Mouse (Mus musculus) cortical plate, adult 2 months (tissue): ENCODE data around the gene Med25. TPM values are rescaled to one million over a fixed set of nuclear protein-coding genes. Genes with fewer than 3 reads are reported as not detected.
A peak's percentile ranks its signal among the peaks of the same experiment; 100 is the strongest.

ENCODE experiments used
- H3K27ac ChIP-seq: fragments of 200-500 bp; 2 replicates; pipeline ENCODE4 v1.5.1; 2012; ENCODE audit warnings: low read length, control low read depth, inconsistent platforms; ENCODE audit not compliant: insufficient read depth
- H3K4me1 ChIP-seq: fragments of 200-500 bp; 2 replicates; pipeline ENCODE4 v1.6.1; 2011; ENCODE audit warnings: low read length; ENCODE audit not compliant: control insufficient read depth, insufficient read depth
- H3K4me3 ChIP-seq: fragments of 200-500 bp; 2 replicates; pipeline ENCODE4 v1.5.1; 2011; ENCODE audit warnings: mild to moderate bottlenecking, low read length, control low read depth; ENCODE audit not compliant: insufficient read depth
- CTCF ChIP-seq: fragments of 200-500 bp; IDR thresholded peaks from 2 replicates; pipeline ENCODE4 v1.5.1; 2011; ENCODE audit warnings: mild to moderate bottlenecking, control low read depth, low read length; ENCODE audit not compliant: insufficient read depth; ENCODE audit errors: extremely low read depth
- POLR2A ChIP-seq: fragments of 200-500 bp; IDR thresholded peaks from 2 replicates; pipeline ENCODE4 v1.6.1; 2011; ENCODE audit warnings: mild to moderate bottlenecking, low read length, control low read depth; ENCODE audit not compliant: insufficient read depth; ENCODE audit errors: extremely low read depth
- polyA plus RNA-seq: library from polyadenylated mRNA; depleted of rRNA; stranded (reverse); fragments of >200 nt; gene quantifications from 2 replicates; pipeline ENCODE4 v1.2.3, GENCODE M21; 2012

The Med25 gene
- polyA plus RNA-seq, 1 experiment = 121 TPM

DNA sequence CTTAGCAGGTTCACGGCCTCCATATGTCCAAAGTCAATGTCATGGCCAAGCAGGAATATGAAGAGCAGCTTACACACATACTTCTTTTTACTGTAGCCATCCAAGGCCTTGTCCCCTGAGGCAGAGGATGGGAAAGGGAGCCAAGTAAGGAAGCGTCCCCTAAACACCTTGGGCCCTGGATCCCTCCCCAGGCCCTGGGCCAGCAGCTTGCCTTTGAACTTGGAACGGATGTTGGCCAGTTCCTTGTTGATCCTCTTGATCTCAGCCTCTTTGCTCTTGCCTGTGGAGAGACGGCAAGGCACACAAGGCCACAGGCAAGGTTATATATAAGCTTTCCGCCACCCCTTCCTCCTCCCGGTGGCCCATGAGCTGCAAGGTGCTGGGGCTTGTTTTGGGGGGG is 23.7 kb upstream of the Med25 start:
- Histone ChIP-seq H3K4me3 (no peak overlapping the region), H3K27ac (no peak overlapping the region), H3K4me1 (peaks cover 11% of the 10 kb centered on the region)
- no peak for TF ChIP-seq POLR2A
- no peak for TF ChIP-seq CTCF

DNA sequence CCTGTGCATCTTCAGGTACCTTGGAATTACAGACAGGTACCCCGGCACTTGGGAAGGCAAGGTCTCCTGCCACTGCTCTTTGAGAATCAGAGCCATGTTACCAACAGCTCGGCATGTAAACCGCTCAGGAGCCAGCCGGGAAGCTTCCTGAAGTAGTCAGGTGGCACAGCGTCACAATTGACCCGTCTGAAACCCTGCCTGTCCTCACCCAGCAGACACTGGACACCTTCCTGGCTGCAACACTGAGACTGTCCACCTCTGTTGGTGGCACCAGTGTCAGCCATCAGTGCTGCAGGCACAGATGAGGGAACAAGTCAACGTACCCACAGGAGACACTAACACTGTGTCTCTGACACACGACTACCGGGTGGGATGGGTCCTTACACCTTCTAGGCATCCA is 22.8 kb upstream of the Med25 start:
- no peak for TF ChIP-seq POLR2A
- TF ChIP-seq CTCF = no peak
- no peak overlapping the region for H3K27ac ChIP-seq
- no peak overlapping the region for H3K4me3 ChIP-seq
- H3K4me1 ChIP-seq = peaks cover 11% of the 10 kb centered on the region

DNA sequence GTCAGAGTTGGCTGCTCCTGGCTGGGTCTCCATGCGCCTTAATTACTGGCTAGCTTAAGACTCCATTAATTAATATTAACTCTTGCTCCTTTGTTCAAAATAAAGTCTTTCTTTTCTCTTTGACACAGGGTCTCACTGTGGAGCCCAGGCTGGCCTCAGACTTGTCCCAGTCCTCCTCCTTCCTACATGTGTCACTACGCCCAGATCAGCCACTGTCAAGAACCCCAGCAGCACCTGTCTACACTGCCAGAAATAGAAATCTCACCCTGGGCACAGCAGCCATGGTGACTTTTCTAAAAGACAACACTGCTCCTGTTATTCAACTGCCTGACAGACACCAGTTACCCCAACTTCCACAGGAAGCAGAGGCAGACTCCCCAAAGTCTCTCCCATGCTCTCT is 21.9 kb upstream of the Med25 start:
- TF ChIP-seq POLR2A = no peak
- TF ChIP-seq CTCF = no peak
- no peak overlapping the region for H3K4me3 ChIP-seq
- H3K4me1 ChIP-seq = peaks cover 11% of the 10 kb centered on the region
- H3K27ac ChIP-seq = no peak overlapping the region

DNA sequence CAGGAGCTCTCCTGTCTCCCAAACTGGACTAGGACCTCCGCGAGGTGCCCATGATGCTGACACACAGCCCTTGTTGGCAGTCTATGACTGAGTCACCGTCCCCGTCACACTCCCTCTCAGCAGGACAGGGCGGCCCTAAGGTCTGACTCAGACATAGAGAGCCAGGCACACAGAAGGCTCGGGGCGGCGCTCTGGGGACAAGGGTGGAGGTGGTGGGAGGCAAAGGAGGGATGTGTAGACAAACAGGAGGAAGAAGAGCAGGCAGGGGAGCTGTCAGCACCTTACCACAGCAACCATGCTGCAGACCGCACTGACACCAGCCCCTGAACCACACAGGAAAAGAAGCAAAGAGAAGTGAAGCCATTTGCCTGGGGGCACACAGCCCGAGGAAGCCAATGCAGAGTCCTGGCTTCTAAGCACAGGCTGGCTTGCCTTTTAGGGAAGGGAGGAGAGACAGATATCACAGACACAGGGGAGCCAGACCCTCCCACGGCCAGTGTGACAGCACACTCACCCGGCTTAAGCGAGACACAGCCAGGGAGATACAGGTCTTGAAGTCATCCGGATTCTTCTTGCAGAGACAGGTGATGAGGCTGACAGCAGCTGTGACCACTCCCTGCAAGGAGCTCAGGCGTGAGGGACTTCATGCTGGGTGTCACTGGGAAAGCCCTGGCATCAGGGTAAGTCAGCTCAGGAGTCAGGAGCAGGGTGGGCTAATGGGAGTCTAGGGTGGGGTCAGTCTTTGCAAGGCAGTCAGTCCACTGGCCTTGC is 16.4 kb upstream of the Med25 start:
- TF ChIP-seq CTCF (no peak), POLR2A (no peak)
- H3K4me3 ChIP-seq = no peak overlapping the region
- no peak overlapping the region for H3K27ac ChIP-seq
- peaks cover 3% of the 10 kb centered on the region for H3K4me1 ChIP-seq

DNA sequence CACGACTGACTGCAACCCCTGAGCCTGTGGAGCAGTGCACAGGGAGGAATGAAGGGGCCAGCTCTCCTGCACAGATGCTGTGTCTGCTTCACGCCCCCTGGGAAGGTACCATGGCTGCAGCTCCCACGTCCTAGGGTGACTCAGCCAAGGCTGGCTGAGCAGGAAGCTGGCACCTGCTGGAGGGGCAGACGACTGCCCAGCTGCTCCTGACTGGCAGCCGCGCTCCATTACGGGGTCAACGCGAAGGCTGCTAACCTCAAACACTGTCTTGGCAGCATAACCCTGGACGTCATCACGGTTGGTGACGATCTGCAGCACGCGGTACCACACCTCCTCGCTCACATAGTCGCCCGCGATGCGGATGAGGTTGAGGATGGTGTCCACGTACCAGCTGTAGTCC is 12.9 kb upstream of the Med25 start:
- no peak for TF ChIP-seq CTCF
- TF ChIP-seq POLR2A = 0 out of 2 replicates have a peak, but pooled peaks have one; percentile 14
- no peak overlapping the region for H3K4me3 ChIP-seq
- H3K27ac ChIP-seq = peak overlapping the region; percentile 10; the same call in 1 of the 2 replicates
- peaks cover 6% of the 10 kb centered on the region for H3K4me1 ChIP-seq

DNA sequence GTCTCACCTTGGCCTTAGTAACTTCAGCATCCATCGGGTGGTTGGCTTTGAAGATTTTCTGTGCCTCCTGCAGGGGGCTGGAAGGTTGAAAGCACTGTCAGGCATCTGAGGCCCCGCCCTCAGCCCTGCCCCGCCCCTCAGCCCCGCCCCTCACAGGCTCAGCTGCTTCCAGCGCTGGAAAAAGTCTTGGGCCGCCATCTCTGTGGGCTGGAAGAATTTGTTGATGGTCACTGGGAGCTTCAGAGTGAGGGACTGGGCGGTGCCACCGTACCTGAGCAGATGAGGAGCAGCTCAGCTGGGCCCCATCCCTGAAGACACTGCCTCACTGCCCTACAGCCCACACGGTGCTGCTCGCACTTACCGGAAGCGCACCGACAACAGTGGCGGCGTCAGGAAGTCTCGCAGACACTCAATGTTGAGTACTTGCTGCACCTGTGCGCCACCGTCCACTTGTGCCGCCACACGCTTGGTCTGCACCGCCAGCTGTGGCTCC is 8.8 kb upstream of the Med25 start:
- H3K4me3 ChIP-seq = peak overlapping the region; percentile 4; the same call in 1 of the 2 replicates
- peak overlapping the region; percentile 25; the same call in 1 of the 2 replicates for H3K27ac ChIP-seq
- TF ChIP-seq POLR2A (peak; percentile 32; the same call in 1 of the 2 replicates), CTCF (no peak)
- H3K4me1 ChIP-seq = peaks cover 6% of the 10 kb centered on the region

DNA sequence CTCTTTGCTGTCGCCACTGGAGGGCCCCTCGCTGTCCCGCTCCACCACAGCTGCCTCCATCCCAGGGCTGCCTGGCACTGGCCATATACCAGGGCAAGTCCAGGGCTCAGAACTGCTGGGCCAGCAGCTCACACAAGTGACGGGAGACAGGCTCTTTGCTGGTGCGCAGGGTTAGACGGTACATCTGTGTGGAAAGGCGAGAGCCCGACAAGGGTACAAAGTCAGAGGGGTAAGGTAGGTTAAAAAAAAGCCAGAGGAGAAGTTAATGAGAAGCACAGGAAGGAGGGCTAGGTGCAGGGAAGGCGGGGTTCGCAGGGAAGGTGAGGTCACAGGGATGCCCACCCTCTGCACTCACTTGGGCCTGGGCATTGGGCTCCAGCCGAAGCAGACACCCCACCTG is 8.1 kb upstream of the Med25 start:
- H3K27ac ChIP-seq = 0 out of 2 replicates have a peak overlapping the region, but pooled peaks have one; percentile 13
- TF ChIP-seq CTCF (no peak), POLR2A (no peak)

DNA sequence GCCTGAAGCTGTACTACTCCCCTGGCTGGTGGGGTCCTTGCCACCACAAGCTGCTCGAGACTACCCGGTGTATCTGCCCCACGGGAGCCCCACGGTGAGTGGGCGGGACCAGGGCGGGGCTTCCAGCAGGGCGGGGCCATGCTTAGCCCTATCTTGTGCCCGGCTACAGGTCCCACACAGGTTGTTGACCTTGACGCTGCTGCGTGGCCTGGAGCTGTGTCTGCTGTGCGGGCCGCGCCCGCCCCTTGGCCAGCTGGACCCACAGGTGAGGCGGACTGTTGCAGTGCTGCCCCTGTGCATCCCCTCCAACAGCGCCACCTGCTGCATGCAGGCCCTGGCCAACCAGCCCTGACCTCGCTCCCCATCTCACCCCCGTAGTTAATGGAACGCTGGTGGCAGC is 6.1 kb upstream of the Med25 start:
- H3K4me3 ChIP-seq = no peak overlapping the region
- TF ChIP-seq POLR2A = no peak
- no peak for TF ChIP-seq CTCF
- peaks cover 5% of the 10 kb centered on the region; the same call in 1 of the 2 replicates for H3K4me1 ChIP-seq
- H3K27ac ChIP-seq = no peak overlapping the region

More for the DNA sequence above, 8.1 kb upstream of the Med25 start:
- Histone ChIP-seq H3K4me1 (peaks cover 6% of the 10 kb centered on the region), H3K4me3 (peak overlapping the region; percentile 0; the same call in 1 of the 2 replicates)

DNA sequence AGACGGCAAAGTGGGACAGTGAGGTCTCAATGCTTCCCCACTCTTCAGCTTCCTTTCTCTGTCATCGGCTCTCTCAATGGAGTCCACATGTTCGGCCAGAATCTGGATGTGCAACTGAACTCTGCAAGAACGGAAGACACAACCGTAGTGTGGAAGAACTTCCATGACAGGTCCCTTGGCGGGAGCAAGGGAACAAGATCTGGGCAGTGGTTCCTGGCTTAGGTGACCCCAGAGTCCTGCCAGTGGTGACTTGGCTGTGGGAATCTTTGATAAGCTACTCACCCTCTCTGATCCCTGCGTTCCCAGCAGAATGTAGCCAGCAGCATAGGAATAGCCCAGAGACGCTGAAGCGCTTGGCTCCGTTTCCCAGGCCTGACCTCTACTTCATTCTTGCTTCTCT is 4.0 kb upstream of the Med25 start:
- TF ChIP-seq POLR2A (no peak), CTCF (no peak)
- H3K4me1 ChIP-seq = peaks cover 2% of the 10 kb centered on the region; the same call in 1 of the 2 replicates

More for the DNA sequence above, 4.0 kb upstream of the Med25 start:
- Histone ChIP-seq H3K4me3 (peak overlapping the region; percentile 50), H3K27ac (peak overlapping the region; percentile 65)
